Mouse (Mus musculus): ENCODE measurements around the gene Nadsyn1. TPM values are rescaled to one million over a fixed set of nuclear protein-coding genes. Genes with fewer than 3 reads are reported as not detected.

Nadsyn1 gene
- polyA plus RNA-seq, 1 experiment from 2014 or later, result 9.0 TPM

- 61% methylated on average over 3 of the region's 3 CpGs for WGBS
- H3K9me3 ChIP-seq, result no peaks in the 10 kb centered on the region
- no peak for ATAC-seq (ENCODE audit: borderline replicate concordance, extremely low read depth, low FRiP score, low TSS enrichment)
- H3K4me2 ChIP-seq, result no peak overlapping the region
- no peaks in the 10 kb centered on the region for H3K27me3 ChIP-seq
- no peak overlapping the region for H3K27ac ChIP-seq
- no peaks in the 10 kb centered on the region for H3K36me3 ChIP-seq
- H3K9ac ChIP-seq, result no peak overlapping the region
- peaks cover 7% of the 10 kb centered on the region; the same call in 1 of the 2 replicates for H3K4me1 ChIP-seq
- H3K4me3 ChIP-seq, result no peak overlapping the region
Measured at GRCm38 (mm10) chr7:143749045-143749444, 73.6 kb downstream of the Nadsyn1 start.

GRCm38 (mm10) chr7:143748041-143748868 lies 74.4 kb downstream of the Nadsyn1 start:
- no peak overlapping the region for H3K27ac ChIP-seq
- no peaks in the 10 kb centered on the region for H3K9me3 ChIP-seq
- WGBS, result 3% methylated on average over 16 of the region's 16 CpGs
- peaks cover 7% of the 10 kb centered on the region; the same call in 1 of the 2 replicates for H3K4me1 ChIP-seq
- H3K4me3 ChIP-seq, result peak overlapping the region; percentile 19
- peak; percentile 73; the same call in 1 of the 2 replicates for ATAC-seq (ENCODE audit: borderline replicate concordance, extremely low read depth, low FRiP score, low TSS enrichment)
- no peak overlapping the region for H3K9ac ChIP-seq
- H3K36me3 ChIP-seq, result no peaks in the 10 kb centered on the region
- H3K4me2 ChIP-seq, result peak overlapping the region; percentile 46
- no peaks in the 10 kb centered on the region for H3K27me3 ChIP-seq

Small RNAs within 50 kb of the gene (microRNA-seq; reads per million reads assigned to microRNA genes)
- gene Gm22064, result not detected

Other genes starting within 250 kb of the Nadsyn1 start
- gene Cars, start 222.8 kb downstream of the Nadsyn1 start, polyA plus RNA-seq (2015; fragmentation: Nextera tagmentation; extraction: Ambion mirVana), result 55.7 and 58.9 TPM in 2 replicates
- gene Tnfrsf26, start 194.1 kb downstream of the Nadsyn1 start, polyA plus RNA-seq (2015; fragmentation: Nextera tagmentation; extraction: Ambion mirVana), result 0.33 and 0.44 TPM in 2 replicates
- 7.8 and 8.1 TPM in 2 replicates for gene Tnfrsf22, start 173.2 kb downstream of the Nadsyn1 start, polyA plus RNA-seq (2015; fragmentation: Nextera tagmentation; extraction: Ambion mirVana)
- 1.1 and 1.2 TPM in 2 replicates for gene Tnfrsf23, start 137.0 kb downstream of the Nadsyn1 start, polyA plus RNA-seq (2015; fragmentation: Nextera tagmentation; extraction: Ambion mirVana)
- 39.5 and 43.3 TPM in 2 replicates for gene Osbpl5, start 65.9 kb downstream of the Nadsyn1 start, polyA plus RNA-seq (2015; fragmentation: Nextera tagmentation; extraction: Ambion mirVana)
- not detected in 2 replicates for gene Mrgprg, start 55.9 kb downstream of the Nadsyn1 start, polyA plus RNA-seq (2015; fragmentation: Nextera tagmentation; extraction: Ambion mirVana)
- 0.93 and 1.1 TPM in 2 replicates for gene Mrgpre, start 38.3 kb downstream of the Nadsyn1 start, polyA plus RNA-seq (2015; fragmentation: Nextera tagmentation; extraction: Ambion mirVana)
- gene Dhcr7, start 296 bp upstream of the Nadsyn1 start, polyA plus RNA-seq (2015; fragmentation: Nextera tagmentation; extraction: Ambion mirVana), result 30.4 and 30.9 TPM in 2 replicates
- gene Gm498, start 44.0 kb upstream of the Nadsyn1 start, polyA plus RNA-seq (2015; fragmentation: Nextera tagmentation; extraction: Ambion mirVana), result not detected in 2 replicates
- 1.4 and 1.8 TPM in 2 replicates for gene Shank2, start 179.1 kb upstream of the Nadsyn1 start, polyA plus RNA-seq (2015; fragmentation: Nextera tagmentation; extraction: Ambion mirVana)

All from lung, embryonic 15.5 days (tissue).